Mouse (Mus musculus) retina, postnatal 1 day (tissue): ENCODE data around the gene Ing3.

Experiments used
- DNase-seq: peaks from one replicate; pipeline ENCODE4 v3.0.0-alpha.2; 2012

The Ing3 gene

GRCm38 (mm10) chr6:21949226-21949731 lies at the start of gene Ing3:
TSS of gene Ing3 (plus strand) at chr6:21949571.
- DNase-seq, result peak; percentile 99

GRCm38 (mm10) chr6:21909720-21910119 lies 39.7 kb upstream of the Ing3 start:
- DNase-seq, result no peak

- no peak for DNase-seq
Measured at GRCm38 (mm10) chr6:21910804-21911203, 38.6 kb upstream of the Ing3 start.

- no peak for DNase-seq
Measured at GRCm38 (mm10) chr6:21916591-21916990, 32.8 kb upstream of the Ing3 start.

- DNase-seq, result no peak
Measured at GRCm38 (mm10) chr6:21924150-21924549, 25.2 kb upstream of the Ing3 start.

- DNase-seq, result no peak
Measured at GRCm38 (mm10) chr6:21937981-21938635, 11.3 kb upstream of the Ing3 start.

- DNase-seq, result peak; percentile 97
Measured at GRCm38 (mm10) chr6:21949771-21950448, 539 bp downstream of the Ing3 start.

- no peak for DNase-seq
Measured at GRCm38 (mm10) chr6:21950676-21951075, 1.3 kb downstream of the Ing3 start.

- no peak for DNase-seq
Measured at GRCm38 (mm10) chr6:21955468-21955867, 6.1 kb downstream of the Ing3 start.

- no peak for DNase-seq
Measured at GRCm38 (mm10) chr6:21958922-21959321, 9.6 kb downstream of the Ing3 start.

- DNase-seq, result no peak
Measured at GRCm38 (mm10) chr6:21959909-21960308, 10.5 kb downstream of the Ing3 start.

- DNase-seq, result no peak
Measured at GRCm38 (mm10) chr6:21977532-21977931, 28.2 kb downstream of the Ing3 start.

- no peak for DNase-seq
Measured at GRCm38 (mm10) chr6:21981114-21981513, 31.7 kb downstream of the Ing3 start.

GRCm38 (mm10) chr6:21984990-21985731 lies 35.8 kb downstream of the Ing3 start:
- peak; percentile 91 for DNase-seq

GRCm38 (mm10) chr6:21985732-21986540 lies 36.6 kb downstream of the Ing3 start, which contains the start of gene Cped1:
TSS of gene Cped1 (plus strand) at chr6:21985916.
- DNase-seq, result peak; percentile 77

GRCm38 (mm10) chr6:21986660-21987331 lies 37.4 kb downstream of the Ing3 start:
- DNase-seq, result peak; percentile 25

GRCm38 (mm10) chr6:21987554-21987953 lies 38.2 kb downstream of the Ing3 start:
- DNase-seq, result no peak

GRCm38 (mm10) chr6:21988296-21988695 lies 38.9 kb downstream of the Ing3 start:
- no peak for DNase-seq

GRCm38 (mm10) chr6:21989081-21989480 lies 39.7 kb downstream of the Ing3 start:
- no peak for DNase-seq

GRCm38 (mm10) chr6:21990181-21991135 lies 41.1 kb downstream of the Ing3 start:
- DNase-seq, result no peak

GRCm38 (mm10) chr6:21991151-21991550 lies 41.8 kb downstream of the Ing3 start:
- no peak for DNase-seq
